Mouse (Mus musculus) heart, adult 8-10 months (tissue): Measurements from ENCODE around the gene Cst6. TPM values are rescaled to one million over a fixed set of nuclear protein-coding genes. Genes with fewer than 3 reads are reported as not detected.
"Not testable (repeated sequence)": the region's sequence is repeated elsewhere in the genome, so short reads cannot be mapped to it uniquely, and the experiment has no call there.

Experiments used
- DNase-seq: peaks from one replicate; pipeline ENCODE4 v3.0.0; 2022; ENCODE audit warnings: low spot score
- total RNA-seq, 4 experiments: library from RNA; stranded (reverse); gene quantifications; 2 replicates each; pipeline ENCODE4 v1.2.4; 2022

Cst6 gene
- total RNA-seq, result 10 to 100 TPM; 17.0 to 27.2 (median 23.5) TPM

GRCm38 (mm10) chr19:5349502-5349873 is at the start of gene Cst6:
Cst6 (minus strand) TSS chr19:5349574.
- DNase-seq, result not testable (repeated sequence)

- no peak for DNase-seq
These were observed 46.0 kb upstream of the Cst6 start for GRCm38 (mm10) chr19:5395371-5395770.

GRCm38 (mm10) chr19:5394168-5394567 is 44.8 kb upstream of the Cst6 start:
- DNase-seq, result no peak

- peak; percentile 51 for DNase-seq
These were observed 43.5 kb upstream of the Cst6 start for GRCm38 (mm10) chr19:5392892-5393291.

GRCm38 (mm10) chr19:5390416-5390815 is 41.0 kb upstream of the Cst6 start:
- no peak for DNase-seq

- no peak for DNase-seq
These were observed 40.3 kb upstream of the Cst6 start for GRCm38 (mm10) chr19:5389647-5390046.

- DNase-seq, result peak; percentile 96
These were observed 39.3 kb upstream of the Cst6 start, which contains the start of gene Sart1 for GRCm38 (mm10) chr19:5388588-5389242. Sart1 (minus strand) TSS chr19:5388703.

GRCm38 (mm10) chr19:5388011-5388441 is 38.7 kb upstream of the Cst6 start:
- DNase-seq, result no peak

GRCm38 (mm10) chr19:5384715-5385114 is 35.3 kb upstream of the Cst6 start:
- DNase-seq, result no peak

GRCm38 (mm10) chr19:5383326-5383725 is 34.0 kb upstream of the Cst6 start:
- no peak for DNase-seq

- DNase-seq, result no peak
These were observed 28.1 kb upstream of the Cst6 start for GRCm38 (mm10) chr19:5377446-5377845.

GRCm38 (mm10) chr19:5374748-5375147 is 25.4 kb upstream of the Cst6 start:
- no peak for DNase-seq

GRCm38 (mm10) chr19:5374177-5374576 is 24.8 kb upstream of the Cst6 start:
- DNase-seq, result no peak

GRCm38 (mm10) chr19:5372724-5373123 is 23.4 kb upstream of the Cst6 start:
- DNase-seq, result no peak

- DNase-seq, result no peak
These were observed 21.6 kb upstream of the Cst6 start for GRCm38 (mm10) chr19:5370932-5371331.

GRCm38 (mm10) chr19:5367455-5367854 is 18.1 kb upstream of the Cst6 start:
- DNase-seq, result no peak

- no peak for DNase-seq
These were observed 17.6 kb upstream of the Cst6 start, which contains the start of gene Banf1 for GRCm38 (mm10) chr19:5367053-5367359. Banf1 (minus strand) TSS chr19:5367168.

- peak; percentile 93 for DNase-seq
These were observed 17.0 kb upstream of the Cst6 start, which contains the start of gene Eif1ad for GRCm38 (mm10) chr19:5366175-5367052. Eif1ad (plus strand) TSS chr19:5366741.

GRCm38 (mm10) chr19:5365751-5366150 is 16.4 kb upstream of the Cst6 start:
- DNase-seq, result no peak

GRCm38 (mm10) chr19:5364124-5364523 is 14.8 kb upstream of the Cst6 start:
- DNase-seq, result no peak

GRCm38 (mm10) chr19:5362186-5362585 is 12.8 kb upstream of the Cst6 start:
- DNase-seq, result no peak

GRCm38 (mm10) chr19:5356080-5356479 is 6.7 kb upstream of the Cst6 start:
- DNase-seq, result no peak

- DNase-seq, result no peak
These were observed 4.2 kb upstream of the Cst6 start for GRCm38 (mm10) chr19:5353609-5354008.
